Mouse (Mus musculus) left cerebral cortex, adult 8-10 months (tissue): Measurements from ENCODE around the gene Ccr10. TPM values are rescaled to one million over a fixed set of nuclear protein-coding genes. Genes with fewer than 3 reads are reported as not detected.
A peak's percentile ranks its signal among the peaks of the same experiment; 100 is the strongest.

ENCODE experiments used
- DNase-seq, 2 experiments: peaks; one replicate each; pipeline ENCODE4 v3.0.0; 2022; ENCODE audit warnings: low spot score in 2 of 2
- total RNA-seq, 4 experiments: library from RNA; stranded (reverse); gene quantifications; 2 replicates each; pipeline ENCODE4 v1.2.4; 2022

Gene Ccr10
- total RNA-seq, 4 experiments from 2014 or later = 0.18 to 0.34 TPM; not detected in 2

DNA sequence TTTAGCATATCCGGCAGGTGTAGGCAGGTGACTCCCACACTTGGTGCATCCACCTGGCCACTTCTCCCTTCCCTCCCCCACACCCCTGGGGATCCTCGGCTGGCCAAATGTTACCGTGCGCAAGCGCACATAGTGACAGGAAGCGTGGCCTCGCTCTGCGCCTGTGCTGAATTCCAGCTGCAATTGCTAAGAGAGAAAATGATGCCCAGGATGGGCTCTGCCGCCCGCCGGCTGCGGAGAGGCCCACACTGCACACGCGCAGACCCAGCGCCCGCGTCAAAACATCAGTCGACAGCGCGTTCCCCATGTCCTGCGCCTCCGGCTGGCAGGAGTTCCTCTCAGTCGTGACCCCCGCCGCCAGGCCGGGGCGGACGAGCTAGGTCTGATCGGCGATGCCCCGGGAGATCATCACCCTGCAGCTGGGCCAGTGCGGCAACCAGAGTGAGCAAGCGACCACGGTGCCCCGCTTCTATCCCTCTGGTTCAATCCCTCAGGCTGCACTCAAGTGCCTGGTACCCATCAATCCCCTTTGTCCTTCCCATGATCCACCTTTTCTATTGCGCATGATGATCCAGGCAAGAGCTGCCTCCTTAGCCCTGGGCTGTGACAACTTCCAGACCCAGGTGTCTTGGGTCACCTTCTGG, 19.4 kb downstream of the Ccr10 start, which contains the start of gene Tubg2:
TSS of gene Tubg2 (plus strand) at position 180 of the 644 bp plus-strand sequence.
- peak; percentile 58 to 83 for DNase-seq

DNA sequence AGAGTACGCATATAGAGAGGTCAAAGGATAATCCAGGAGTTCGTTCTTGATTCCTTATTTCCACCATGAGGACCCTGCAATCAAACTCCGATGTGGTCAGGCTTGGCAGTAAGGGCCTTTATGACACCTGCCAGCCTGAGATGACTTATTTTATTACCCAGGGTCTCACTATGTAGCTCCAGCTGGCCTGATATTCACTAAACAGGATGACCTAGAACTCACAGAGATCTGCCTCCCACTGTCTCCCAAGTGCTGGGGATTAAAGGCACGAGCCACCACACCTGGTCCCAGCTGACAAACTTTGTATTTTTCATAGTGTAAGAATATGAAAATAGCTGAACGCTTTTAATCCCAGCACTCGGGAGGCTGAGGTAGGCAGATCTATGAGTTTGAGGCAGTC, 20.1 kb downstream of the Ccr10 start:
- no peak for DNase-seq

DNA sequence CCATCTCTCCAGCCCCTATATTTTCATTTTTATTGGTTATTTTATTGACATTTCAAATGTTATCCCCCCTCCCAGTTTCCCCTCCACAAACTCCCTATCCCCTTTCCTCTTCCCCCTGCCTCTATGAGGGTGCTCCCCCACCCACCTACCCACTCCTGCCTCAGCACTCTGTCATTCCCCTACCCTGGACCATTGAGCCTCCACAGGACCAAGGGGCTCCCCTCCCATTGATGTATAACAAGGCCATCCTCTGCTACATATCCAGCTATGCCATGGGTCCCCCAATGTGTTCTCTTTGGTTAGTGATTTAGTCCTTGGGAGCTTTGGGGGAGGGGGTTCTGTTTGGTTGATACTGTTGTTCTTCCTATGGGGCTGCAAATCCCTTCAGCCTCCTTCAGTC, 20.6 kb downstream of the Ccr10 start:
- DNase-seq = no peak

DNA sequence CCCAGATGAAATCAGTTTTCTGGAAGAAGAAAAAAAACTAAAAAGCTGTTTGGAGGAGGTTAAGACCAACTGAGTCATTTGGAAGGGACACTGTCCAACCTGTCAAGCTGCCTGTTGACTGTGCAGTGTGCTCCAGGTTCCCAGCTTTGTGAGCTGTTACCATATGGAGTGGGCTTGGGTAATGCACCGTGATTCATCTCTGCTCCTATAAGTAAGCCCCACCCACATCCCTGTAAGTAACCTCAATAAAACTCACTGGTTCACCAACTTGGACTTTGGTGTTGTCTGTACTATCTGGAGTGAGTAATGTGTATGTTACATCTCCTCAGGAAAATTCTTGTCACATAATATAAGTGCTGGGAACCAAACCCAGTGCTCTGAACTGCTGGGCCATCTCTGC, 22.4 kb downstream of the Ccr10 start:
- no peak for DNase-seq

DNA sequence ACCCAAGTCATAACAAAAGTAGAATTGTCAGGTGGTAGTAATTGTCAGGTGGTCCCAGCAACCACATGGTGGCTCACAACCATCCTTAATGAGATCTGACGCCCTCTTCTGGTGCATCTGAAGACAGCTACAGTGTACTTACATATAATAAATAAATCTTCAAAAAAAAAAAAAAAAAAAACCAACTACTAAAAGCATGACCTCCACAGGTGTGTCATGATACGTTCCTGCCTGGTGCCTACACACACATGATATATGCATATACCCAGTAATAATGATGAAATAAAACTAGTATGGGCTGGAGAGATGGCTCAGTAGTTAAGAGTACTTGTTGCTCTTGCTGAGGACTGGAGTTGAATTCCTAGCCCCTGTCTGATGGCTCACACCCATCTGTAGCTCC, 24.2 kb downstream of the Ccr10 start:
- no peak for DNase-seq

DNA sequence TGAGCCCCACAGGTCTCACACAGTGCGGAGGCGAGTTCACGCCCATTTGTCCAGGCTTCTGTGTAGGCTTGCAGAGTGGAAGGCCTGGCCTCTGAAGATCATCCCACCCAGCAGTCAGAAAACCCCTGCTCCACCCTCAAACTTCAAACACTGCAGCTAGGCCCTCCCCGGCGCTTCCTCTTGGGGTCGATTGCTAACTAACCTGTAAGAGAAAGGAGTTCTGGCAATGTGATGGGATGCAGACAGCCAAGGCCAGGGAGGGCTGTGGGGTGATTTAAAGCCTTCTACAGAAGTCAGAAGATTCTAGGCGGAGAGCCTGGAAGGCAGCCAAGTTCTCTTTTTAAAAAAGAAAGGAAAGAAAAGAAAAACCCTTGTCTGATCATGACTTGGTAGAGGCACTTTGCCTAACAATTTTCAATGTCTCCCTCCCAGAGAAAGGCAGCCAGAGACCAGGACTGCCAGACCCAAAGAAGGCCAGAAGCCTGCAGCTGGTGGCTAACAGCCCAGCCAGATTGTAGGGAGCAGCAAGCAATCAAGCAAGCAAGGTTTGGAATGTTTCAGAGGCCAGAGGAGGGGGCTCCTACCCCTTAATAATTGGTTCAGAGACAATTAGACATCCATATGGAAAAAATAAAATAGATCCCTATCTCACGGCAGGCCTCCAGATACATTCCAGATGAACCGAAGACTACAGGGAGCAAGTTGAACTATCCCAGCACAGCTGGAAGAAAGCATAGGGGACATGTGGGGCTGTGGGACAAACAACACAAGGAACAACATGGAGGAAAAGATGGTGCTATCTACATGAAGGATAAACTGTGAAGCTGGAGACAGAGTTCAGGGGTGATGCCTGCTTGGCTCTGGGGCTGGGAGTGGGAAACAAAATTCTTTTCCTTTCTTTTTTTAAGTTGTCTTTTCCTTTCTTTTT, 25.8 kb downstream of the Ccr10 start:
- no peak for DNase-seq

DNA sequence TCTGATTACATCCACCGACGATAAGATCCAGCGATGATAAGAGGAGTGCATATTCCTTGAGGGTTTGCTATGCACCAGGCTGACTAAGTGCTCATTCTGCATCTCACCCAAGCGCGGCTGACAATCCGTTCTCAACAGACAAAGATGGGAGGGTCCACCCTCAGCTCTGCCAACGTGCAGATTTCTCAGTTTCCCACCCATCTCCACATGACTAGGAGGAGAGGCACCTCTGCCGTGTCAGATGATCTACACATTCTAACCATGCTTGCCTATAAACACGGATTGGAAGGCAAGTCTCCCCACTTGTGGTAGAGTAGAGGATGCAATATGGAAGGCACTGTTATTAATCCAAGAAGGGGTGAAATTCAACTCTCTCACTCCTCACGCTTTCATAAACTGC, 26.5 kb downstream of the Ccr10 start:
- DNase-seq = no peak

DNA sequence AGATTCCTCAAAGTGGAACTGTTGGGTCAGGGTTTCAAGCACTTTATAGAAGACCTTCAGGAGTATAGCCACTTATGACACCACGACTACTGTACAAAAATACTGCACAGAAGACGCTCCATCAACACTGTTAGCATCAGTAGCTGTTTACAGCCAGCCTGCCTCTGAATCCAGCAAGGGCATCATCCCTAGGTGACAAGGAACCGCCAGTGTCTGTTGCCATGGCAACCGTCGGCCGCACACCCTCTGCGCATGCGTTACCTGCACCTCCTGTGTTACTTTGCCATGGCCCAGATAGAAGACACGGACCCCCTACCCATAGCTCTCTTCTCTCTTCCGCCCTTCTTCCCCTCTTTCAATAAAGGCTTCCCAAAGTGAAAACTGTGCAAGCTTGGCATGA, 28.9 kb downstream of the Ccr10 start:
- no peak for DNase-seq

DNA sequence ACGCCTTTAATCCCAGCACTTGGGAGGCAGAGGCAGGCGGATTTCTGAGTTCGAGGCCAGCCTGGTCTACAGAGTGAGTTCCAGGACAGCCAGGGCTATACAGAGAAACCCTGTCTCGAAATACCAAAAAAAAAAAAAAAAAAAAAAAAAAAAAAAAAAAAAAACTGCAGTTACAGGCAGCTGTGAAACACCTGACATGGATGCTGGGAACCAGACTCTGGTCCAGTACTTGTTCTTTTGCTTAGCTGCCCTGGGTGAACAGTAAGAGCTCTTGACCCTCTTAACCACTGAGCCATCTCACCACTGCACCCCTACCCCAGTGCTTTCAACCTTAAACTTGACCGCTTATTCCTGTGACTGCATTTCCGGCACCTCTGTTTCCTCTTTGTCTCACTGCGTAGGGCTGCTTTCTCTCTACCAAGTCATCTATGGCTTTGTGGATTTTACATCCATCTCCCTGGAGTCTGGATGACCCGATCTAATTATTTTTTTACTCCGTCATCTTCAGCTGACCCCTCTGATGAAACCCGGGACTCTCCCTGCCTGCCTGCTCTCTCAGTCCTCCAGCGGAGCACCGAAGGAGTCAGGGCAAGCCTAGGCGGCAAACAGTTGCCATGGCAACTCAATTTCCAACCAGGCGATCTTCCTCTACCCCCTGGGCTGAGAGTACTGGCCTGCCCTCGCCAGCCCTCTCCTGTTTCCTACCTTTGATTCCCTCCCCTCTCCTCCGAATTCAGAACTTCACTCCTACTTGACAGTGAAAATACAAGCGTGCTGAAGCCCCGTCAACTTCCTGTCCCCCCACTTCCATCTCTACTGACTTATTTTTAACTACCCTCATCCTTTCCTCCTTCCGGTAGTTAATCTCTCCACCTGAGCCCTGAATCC, 31.7 kb downstream of the Ccr10 start:
- no peak for DNase-seq

DNA sequence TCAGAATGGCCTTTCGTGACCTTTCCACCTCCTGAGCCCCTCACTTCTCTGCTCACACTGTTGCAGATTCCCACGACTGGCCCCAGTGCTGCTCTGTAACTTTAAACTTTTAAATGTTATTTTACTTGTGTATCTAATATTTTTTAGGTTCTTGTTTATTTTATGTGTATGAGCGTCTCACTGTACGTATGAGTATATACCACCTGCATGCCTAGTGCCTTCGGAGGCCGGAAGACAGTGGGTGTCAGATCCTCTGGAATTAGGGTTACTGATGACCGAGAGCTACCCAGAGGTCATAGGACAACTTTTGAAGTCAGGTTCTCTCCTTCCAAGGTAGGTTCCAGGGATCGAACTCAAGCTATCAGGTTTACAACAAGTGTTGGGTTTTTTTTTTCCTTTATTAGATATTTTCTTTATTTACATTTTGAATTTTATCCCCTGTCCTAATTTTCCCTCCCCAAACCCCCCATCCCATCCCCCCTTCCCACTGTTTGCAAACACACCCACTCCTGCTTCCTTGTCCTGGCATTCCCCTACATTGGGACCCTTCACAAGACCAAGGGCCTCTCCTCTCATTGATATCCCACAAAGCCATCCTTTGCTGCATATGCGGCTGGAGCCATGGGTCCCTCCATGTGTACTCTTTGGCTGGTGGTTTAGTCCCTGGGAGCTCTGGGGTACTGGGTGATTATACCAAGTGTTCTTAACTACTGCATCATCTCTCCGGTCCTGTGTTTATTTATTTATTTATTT, 32.9 kb downstream of the Ccr10 start:
- DNase-seq = no peak

DNA sequence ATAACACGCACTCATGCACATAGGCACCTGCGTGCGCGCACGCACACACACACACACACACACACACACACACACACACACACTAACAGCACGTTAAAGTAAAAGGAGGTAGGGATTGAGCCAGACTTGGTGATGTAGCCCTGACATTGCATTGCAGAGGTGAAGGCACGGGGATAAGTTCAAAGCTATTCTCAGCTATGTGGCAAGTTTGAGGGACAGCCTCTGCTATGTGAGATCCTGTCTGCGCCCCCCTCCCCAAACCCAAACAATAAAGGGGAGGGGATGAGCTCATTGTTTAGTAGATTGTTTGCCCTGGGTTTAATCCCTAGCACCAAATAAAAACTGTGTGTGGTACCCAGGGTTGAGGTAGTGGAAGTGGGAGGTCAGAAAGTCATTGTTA, 34.2 kb downstream of the Ccr10 start:
- DNase-seq = no peak

DNA sequence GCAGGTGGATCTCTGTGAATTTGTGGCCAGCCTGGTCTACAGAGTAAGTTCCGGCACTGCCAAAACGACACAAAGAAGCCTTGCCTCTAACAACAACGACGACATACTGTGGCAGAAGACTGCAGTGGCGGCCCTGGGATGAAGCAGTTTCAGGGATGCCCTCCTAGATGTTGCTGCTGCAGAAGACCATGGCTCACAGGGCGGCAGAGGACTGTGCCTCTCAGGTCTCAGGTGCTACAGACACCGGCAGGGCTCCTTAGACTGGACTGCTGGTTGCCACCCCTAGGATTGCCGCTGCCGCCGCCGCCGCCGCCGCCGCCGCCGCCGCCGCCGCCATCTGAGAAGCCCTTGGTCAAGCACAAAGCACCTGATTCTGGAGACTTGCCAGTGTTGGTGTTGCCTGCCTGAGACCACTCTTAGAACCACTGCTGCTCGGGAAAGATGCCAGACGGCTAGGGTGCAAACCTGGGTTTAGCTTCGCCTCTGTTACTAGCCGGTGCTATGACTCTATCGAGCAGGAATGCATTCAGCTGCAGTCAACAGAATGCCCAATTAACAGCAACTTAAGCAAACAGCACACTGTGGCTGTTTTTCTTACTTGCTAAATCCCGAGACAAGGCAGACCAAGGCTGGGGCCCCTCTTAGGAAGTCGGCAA, 35.0 kb downstream of the Ccr10 start:
- DNase-seq = no peak

DNA sequence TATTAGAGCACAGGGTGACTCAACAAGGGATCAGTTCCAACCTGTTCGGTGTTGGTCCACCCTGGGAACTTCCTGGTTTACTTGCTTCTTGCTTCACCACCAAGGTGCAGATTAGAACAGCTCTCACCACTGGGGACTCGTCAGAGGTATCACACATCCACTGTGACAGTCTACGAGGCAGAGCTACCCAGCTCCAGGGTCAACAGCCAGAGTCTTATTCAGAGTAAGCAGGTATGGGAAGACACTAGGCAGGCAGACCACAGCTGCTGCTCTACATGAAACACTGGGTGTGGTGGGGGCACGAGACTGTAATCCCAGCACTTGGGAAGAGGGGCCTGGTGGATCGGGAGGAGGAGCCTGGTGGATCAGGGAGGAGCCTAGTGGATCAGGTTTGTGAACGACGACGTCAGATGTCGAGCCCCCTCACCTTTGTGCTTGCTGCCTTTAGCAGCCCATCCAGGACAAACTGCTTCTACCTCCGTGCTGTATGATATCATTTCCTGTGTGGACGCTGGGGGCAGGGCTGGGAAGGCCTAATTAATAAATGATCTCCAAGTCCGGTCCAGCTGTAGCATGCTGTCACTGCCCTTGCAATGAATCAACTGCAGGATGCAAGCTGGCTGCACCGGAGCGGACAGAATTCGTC, 36.6 kb downstream of the Ccr10 start:
- DNase-seq = no peak

DNA sequence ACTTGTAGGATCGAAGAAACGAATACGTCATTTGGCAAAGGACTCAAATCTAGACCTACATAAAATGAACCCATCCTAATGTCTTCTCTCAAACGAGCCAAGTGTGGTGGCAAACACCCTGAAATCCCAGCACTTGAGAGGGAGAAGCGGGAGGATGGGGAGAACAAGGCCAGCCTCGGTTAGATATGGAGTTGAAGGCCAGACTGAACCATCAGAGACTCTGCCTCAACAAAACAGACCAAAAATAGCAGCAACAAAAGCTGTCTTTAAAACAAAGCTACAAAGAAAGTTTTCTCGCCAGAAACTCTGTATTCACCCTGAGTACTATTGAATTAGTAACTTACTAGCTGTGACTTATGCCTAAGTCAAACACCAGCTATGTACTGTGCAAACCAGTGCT, 38.2 kb downstream of the Ccr10 start:
- DNase-seq = no peak

DNA sequence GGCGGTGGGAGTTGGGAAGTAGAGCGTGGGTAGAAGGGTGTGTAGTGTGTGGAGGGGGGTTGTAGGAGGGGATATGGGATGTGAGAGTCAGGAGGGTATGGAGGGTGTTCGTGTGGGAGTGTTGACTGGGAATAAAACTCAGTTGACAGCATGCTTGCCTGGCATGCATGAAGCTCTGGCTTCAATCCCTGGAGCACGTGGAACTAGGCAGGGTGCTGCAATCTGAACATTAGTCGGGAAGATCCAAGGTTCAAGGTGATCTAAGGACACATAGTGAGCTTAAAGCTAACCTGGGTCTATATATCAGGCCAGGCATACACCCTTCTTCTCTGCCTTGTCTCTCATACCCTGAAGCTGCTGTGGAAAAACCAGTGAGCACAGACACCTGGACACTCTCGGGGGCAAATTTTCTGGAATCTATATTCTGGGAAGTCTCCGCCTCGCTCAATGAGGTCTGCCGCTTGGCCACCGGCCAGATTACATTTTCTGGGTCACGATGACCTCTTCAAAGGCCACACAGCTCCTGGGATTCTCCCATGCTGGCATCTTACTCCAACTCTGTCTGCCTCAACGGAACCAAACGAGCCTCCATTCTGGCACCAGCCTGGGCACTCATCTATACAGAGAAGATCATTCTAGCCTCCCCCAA, 40.9 kb downstream of the Ccr10 start:
- no peak for DNase-seq

DNA sequence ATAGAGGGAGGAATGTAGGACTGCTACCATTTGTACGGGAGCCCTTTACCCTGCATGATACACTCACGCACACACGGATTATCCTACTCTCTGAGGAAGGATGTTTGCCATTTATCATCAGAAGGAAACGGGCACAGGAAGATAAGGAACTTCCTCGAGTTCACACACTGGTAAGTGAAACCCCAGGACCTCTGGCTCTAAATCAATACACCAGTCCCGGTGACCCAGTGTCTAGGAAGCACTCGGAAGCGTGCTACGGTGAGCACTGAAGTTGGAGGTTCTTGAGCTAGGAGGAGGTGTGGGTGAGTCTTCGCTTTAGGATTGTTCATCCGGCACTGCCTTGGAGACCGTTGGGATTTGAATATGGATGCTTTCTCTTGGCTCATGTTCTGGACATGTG, 42.2 kb downstream of the Ccr10 start:
- no peak for DNase-seq

DNA sequence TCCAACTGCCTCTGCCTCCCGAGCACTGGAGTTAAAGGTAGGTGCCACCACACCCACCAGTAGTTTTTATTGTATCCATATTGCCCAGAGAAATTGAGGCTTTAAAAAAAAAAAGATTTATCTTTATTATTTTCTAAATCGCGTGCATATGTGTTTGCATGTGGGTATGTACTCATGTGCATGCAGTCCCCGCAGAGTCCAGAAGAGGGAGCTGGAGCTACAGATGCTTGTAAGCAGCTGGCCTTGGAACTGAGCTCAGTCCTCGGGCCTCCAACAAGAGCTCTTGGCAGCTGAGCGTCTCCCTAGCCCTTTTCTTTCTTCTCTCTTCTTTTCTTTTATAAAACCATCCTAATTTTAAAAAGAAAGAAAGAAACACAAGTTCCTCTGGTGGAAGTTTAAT, 43.5 kb downstream of the Ccr10 start:
- DNase-seq = no peak

DNA sequence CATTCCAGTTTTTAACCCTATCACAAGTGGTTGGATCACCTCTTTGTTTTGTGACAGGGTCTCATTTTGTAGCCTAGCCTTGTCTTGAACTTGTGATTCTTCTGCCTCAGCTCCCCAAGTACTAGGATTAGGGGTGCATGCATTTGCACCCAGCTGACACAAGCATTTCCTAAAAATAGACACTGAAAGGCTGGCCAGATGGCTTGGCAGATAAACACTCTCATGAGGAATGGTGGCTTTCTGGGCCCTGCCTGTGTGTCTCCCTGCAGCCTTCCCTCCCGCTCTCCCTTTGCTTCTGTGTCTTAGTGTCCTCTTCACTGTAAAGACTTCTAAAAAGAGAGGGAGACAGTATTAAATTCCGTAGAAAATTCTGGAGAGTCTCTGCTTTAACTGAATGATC, 44.1 kb downstream of the Ccr10 start:
- no peak for DNase-seq

DNA sequence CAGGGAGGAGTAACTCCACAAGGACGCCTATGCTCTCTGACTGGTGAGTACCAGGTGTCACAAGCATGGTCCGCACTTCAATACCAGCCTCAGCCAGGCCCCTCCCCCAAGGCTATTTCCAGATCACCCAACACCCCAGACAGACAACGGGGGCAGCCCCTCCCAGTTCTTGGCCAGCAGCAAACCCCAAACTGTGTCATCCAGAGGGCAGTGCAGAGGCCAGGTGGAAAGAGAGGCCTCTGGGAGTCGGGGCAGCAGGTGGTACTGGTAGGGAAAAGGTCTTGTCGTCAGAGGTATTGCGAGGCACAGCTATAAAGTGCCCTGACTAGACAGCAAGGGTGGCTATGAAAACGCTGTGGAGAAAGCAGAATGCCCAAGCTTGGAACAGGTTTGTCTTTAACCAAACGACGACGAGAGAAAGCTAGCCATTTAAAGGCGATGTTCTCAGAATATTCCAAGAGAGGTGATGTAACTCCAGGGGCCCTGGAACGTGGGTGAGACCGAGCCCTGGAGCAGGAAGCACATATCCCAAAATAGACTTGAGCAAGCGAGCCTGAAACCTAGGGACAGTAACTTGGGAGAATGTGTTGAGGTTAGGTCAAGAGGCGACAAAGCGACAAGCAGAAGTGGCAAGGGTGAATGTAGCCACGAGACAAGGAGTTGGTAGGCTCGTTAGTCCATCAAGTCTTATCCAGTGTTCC, 45.0 kb downstream of the Ccr10 start:
- no peak for DNase-seq
